ENCODE assay signal across 8 mouse cellular contexts in the genomic region with DNA sequence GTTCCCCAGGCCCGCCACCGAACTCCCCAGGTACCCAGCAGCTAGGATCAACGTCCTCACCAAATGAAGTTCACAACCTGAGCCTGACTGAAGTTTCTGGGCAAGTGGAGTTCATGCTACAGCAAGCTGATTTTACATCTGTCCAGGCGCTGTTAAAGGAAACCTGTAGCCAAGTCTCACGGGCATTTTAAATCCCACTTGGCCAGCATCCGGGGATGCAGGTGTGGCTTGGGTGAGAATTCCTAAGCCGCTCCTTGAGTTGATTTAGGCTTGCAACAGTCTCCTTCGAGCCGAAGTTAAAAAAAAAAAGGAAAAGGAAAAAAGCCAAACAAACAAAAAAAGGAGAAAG. TPM values are rescaled to one million over a fixed set of nuclear protein-coding genes. Genes with fewer than 3 reads are reported as not detected.
DNase-seq lines count a peak whose midpoint lies in the region; ATAC-seq and TF ChIP-seq lines count a peak whose summit lies in the region.

A gene (minus strand): TSS at position 139 of the 349 bp plus-strand sequence.

- H3K4me3 ChIP-seq in kidney, adult 2 months (ENCODE audit: insufficient read depth, low read depth, low read length): peak within 1 kb of the TSS; percentile 91
- H3K4me3 ChIP-seq in forebrain, embryonic 16.5 days (replicated peaks; ENCODE audit: low read length): peak within 1 kb of the TSS; percentile 68
- H3K4me3 ChIP-seq in intestine, postnatal 0 days (ENCODE audit: low read depth, low read length): peak within 1 kb of the TSS; percentile 78
- H3K4me3 ChIP-seq in midbrain, embryonic 14.5 days (replicated peaks; ENCODE audit: low read depth, low read length): peak within 1 kb of the TSS; percentile 82

- DNase-seq in kidney, adult 2 months: no peak
- DNase-seq in kidney, postnatal 14 days: no peak
- DNase-seq in R1 (ENCODE audit: low read depth, low spot score): peak; percentile 94
- DNase-seq in midbrain, embryonic 14.5 days: no peak
- DNase-seq in right cerebral cortex, adult 2 months (ENCODE audit: low spot score in 2 of 2): no peak
- no peak for DNase-seq in thymus, postnatal 10 days (ENCODE audit: low spot score in 2 of 2)

- no peak for TF ChIP-seq CTCF in kidney, adult 2 months (conservative IDR thresholded peaks at IDR 0.05; ENCODE audit: insufficient read depth, insufficient read length, low read depth, low read length)
- no peak for TF ChIP-seq CTCF in intestine, postnatal 0 days (IDR thresholded peaks at IDR 0.05; ENCODE audit: low read depth)

- H3K27ac ChIP-seq in kidney, adult 2 months (ENCODE audit: insufficient read depth, low read depth, low read length): peak within 1 kb of the TSS; percentile 96
- H3K27ac ChIP-seq in forebrain, embryonic 16.5 days (ENCODE audit: low read length): peak within 1 kb of the TSS; percentile 87
- peak within 1 kb of the TSS; percentile 92 for H3K27ac ChIP-seq in intestine, postnatal 0 days (ENCODE audit: low read depth, low read length)
- H3K27ac ChIP-seq in midbrain, embryonic 14.5 days (replicated peaks; ENCODE audit: low read depth, low read length): peak within 1 kb of the TSS; percentile 95

- H3K4me2 ChIP-seq in forebrain, embryonic 16.5 days (ENCODE audit: low read length): peak within 1 kb of the TSS; percentile 82
- H3K4me2 ChIP-seq in intestine, postnatal 0 days (replicated peaks; ENCODE audit: low read depth): peak within 1 kb of the TSS; percentile 89
- H3K4me2 ChIP-seq in midbrain, embryonic 14.5 days (ENCODE audit: low read length): peak within 1 kb of the TSS; percentile 87

- peaks cover 20% of the 10 kb centered on the region; the same call in 1 of the 2 replicates for H3K4me1 ChIP-seq in kidney, adult 2 months (ENCODE audit: control insufficient read depth, insufficient read depth, low read length)
- peaks cover 33% of the 10 kb centered on the region for H3K4me1 ChIP-seq in forebrain, embryonic 16.5 days (replicated peaks; ENCODE audit: control insufficient read depth, insufficient read depth, low read length)
- peaks cover 16% of the 10 kb centered on the region for H3K4me1 ChIP-seq in intestine, postnatal 0 days (replicated peaks; ENCODE audit: control insufficient read depth, insufficient read depth, low read length)
- H3K4me1 ChIP-seq in midbrain, embryonic 14.5 days (ENCODE audit: control insufficient read depth, insufficient read depth, low read length): peaks cover 17% of the 10 kb centered on the region

- H3K9me3 ChIP-seq in forebrain, embryonic 16.5 days (ENCODE audit: control insufficient read depth, low read length): no peaks in the 10 kb centered on the region
- no peaks in the 10 kb centered on the region for H3K9me3 ChIP-seq in intestine, postnatal 0 days (ENCODE audit: control insufficient read depth)
- no peaks in the 10 kb centered on the region for H3K9me3 ChIP-seq in midbrain, embryonic 14.5 days (ENCODE audit: control insufficient read depth, low read length)

- H3K36me3 ChIP-seq in kidney, adult 2 months (ENCODE audit: control insufficient read depth, insufficient read depth, low read length): no peaks in the 10 kb centered on the region
- H3K36me3 ChIP-seq in forebrain, embryonic 16.5 days (ENCODE audit: control insufficient read depth, insufficient read depth): no peaks in the 10 kb centered on the region
- H3K36me3 ChIP-seq in intestine, postnatal 0 days (ENCODE audit: control insufficient read depth, insufficient read depth): no peaks in the 10 kb centered on the region
- H3K36me3 ChIP-seq in midbrain, embryonic 14.5 days (ENCODE audit: control insufficient read depth, insufficient read depth, low read length): no peaks in the 10 kb centered on the region

- TF ChIP-seq POLR2A in kidney, adult 2 months (IDR thresholded peaks at IDR 0.05; ENCODE audit: low read depth, low read length): no peak

- H3K27me3 ChIP-seq in kidney, adult 2 months (replicated peaks; ENCODE audit: control insufficient read depth, insufficient read depth, low read length): no peaks in the 10 kb centered on the region
- no peaks in the 10 kb centered on the region for H3K27me3 ChIP-seq in forebrain, embryonic 16.5 days (replicated peaks; ENCODE audit: control insufficient read depth, insufficient read depth, low read length)
- no peaks in the 10 kb centered on the region for H3K27me3 ChIP-seq in intestine, postnatal 0 days (replicated peaks; ENCODE audit: control insufficient read depth, insufficient read depth, low read length)
- peaks cover 5% of the 10 kb centered on the region; the same call in 1 of the 2 replicates for H3K27me3 ChIP-seq in midbrain, embryonic 14.5 days (ENCODE audit: control insufficient read depth, insufficient read depth, low read length)

- H3K9ac ChIP-seq in forebrain, embryonic 16.5 days (replicated peaks; ENCODE audit: low read depth, low read length): peak within 1 kb of the TSS; percentile 80
- H3K9ac ChIP-seq in intestine, postnatal 0 days (ENCODE audit: low read depth, low read length): peak within 1 kb of the TSS; percentile 67
- peak within 1 kb of the TSS; percentile 86 for H3K9ac ChIP-seq in midbrain, embryonic 14.5 days (replicated peaks; ENCODE audit: low read length)

- ATAC-seq in forebrain, embryonic 16.5 days: no peak
- ATAC-seq in intestine, postnatal 0 days: peak; percentile 20; the same call in 1 of the 2 replicates
- no peak for ATAC-seq in midbrain, embryonic 14.5 days (ENCODE audit: low FRiP score, low TSS enrichment)

- WGBS in kidney, adult 2 months: under 1% methylated on average over 9 of the region's 9 CpGs
- under 1% methylated on average over 9 of the region's 9 CpGs for WGBS in forebrain, embryonic 16.5 days
- WGBS in intestine, postnatal 0 days: 0% methylated on average over 9 of the region's 9 CpGs
- 0% methylated on average over 9 of the region's 9 CpGs for WGBS in midbrain, embryonic 14.5 days

RNA-seq across cellular contexts. Expression of the gene that starts here (rescaled TPM):
- 100 and 107 TPM in 2 replicates for polyA plus RNA-seq in kidney, adult 2 months (2012; rRNA removed)
- polyA plus RNA-seq in forebrain, embryonic 16.5 days (2015; fragmentation: Nextera tagmentation; extraction: Ambion mirVana): 109 and 117 TPM in 2 replicates
- 42.3 and 51.1 TPM in 2 replicates for polyA plus RNA-seq in intestine, postnatal 0 days (2015; fragmentation: Nextera tagmentation; extraction: Ambion mirVana)
- 88.0 and 97.8 TPM in 2 replicates for polyA plus RNA-seq in midbrain, embryonic 14.5 days (2014; fragmentation: Nextera tagmentation; extraction: Ambion mirVana)
